Mouse (Mus musculus): Measurements from ENCODE around the gene Unc45b. TPM values are rescaled to one million over a fixed set of nuclear protein-coding genes. Genes with fewer than 3 reads are reported as not detected.
A peak's percentile ranks its signal among the peaks of the same experiment; 100 is the strongest.

Unc45b gene
- polyA plus RNA-seq, 1 experiment from 2014 or later, result 0.32 TPM

GRCm38 (mm10) chr11:82991469-82992166 is 81.3 kb downstream of the Unc45b start, which contains the start of gene Slfn9:
TSS of gene Slfn9 (minus strand) at chr11:82991830.
- Histone ChIP-seq H3K27me3 (replicated peaks; ENCODE audit: low read depth, poor library complexity, severe bottlenecking) (peaks cover 34% of the 10 kb centered on the region), H3K9me3 (no peaks in the 10 kb centered on the region), H3K36me3 (replicated peaks) (peaks cover 7% of the 10 kb centered on the region), H3K4me3 (peak within 1 kb of the TSS; percentile 53), H3K27ac (replicated peaks) (peak within 1 kb of the TSS; percentile 75), H3K4me1 (peaks cover 25% of the 10 kb centered on the region)
- peak; percentile 47 for DNase-seq (ENCODE audit: low spot score)
- WGBS, result 8% methylated on average over 14 of the region's 14 CpGs

Small RNAs within 50 kb of the gene (microRNA-seq; reads per million reads assigned to microRNA genes)
- gene Mir7679, result not detected

Other genes with a start within 250 kb of the Unc45b start
- 0.19 and 0.47 TPM in 2 replicates for gene Cct6b, start 146.2 kb upstream of the Unc45b start, polyA plus RNA-seq (2016; fragmentation: Nextera tagmentation; extraction: Ambion mirVana)
- 38.8 and 39.5 TPM in 2 replicates for gene Zfp830, start 146.2 kb upstream of the Unc45b start, polyA plus RNA-seq (2016; fragmentation: Nextera tagmentation; extraction: Ambion mirVana)
- 43.8 and 48.7 TPM in 2 replicates for gene Lig3, start 129.4 kb upstream of the Unc45b start, polyA plus RNA-seq (2016; fragmentation: Nextera tagmentation; extraction: Ambion mirVana)
- gene Rffl, start 39.3 kb upstream of the Unc45b start, polyA plus RNA-seq (2016; fragmentation: Nextera tagmentation; extraction: Ambion mirVana), result 11.3 and 11.5 TPM in 2 replicates
- gene Rad51d, start 19.9 kb upstream of the Unc45b start, polyA plus RNA-seq (2016; fragmentation: Nextera tagmentation; extraction: Ambion mirVana), result 13.7 and 14.7 TPM in 2 replicates
- gene Fndc8, start 18.4 kb upstream of the Unc45b start, polyA plus RNA-seq (2016; fragmentation: Nextera tagmentation; extraction: Ambion mirVana), result 0.26 and 0.35 TPM in 2 replicates
- gene Nle1, start 2.1 kb upstream of the Unc45b start, polyA plus RNA-seq (2016; fragmentation: Nextera tagmentation; extraction: Ambion mirVana), result 41.2 and 45.6 TPM in 2 replicates
- gene Slfn5, start 40.8 kb downstream of the Unc45b start, polyA plus RNA-seq (2016; fragmentation: Nextera tagmentation; extraction: Ambion mirVana), result 0.26 and 0.31 TPM in 2 replicates
- gene Slfn9, start 81.3 kb downstream of the Unc45b start, polyA plus RNA-seq (2016; fragmentation: Nextera tagmentation; extraction: Ambion mirVana), result 11.5 and 13.8 TPM in 2 replicates
- 0.11 and 0.14 TPM in 2 replicates for gene Slfn8, start 110.3 kb downstream of the Unc45b start, polyA plus RNA-seq (2016; fragmentation: Nextera tagmentation; extraction: Ambion mirVana)
- gene Slfn2, start 154.6 kb downstream of the Unc45b start, polyA plus RNA-seq (2016; fragmentation: Nextera tagmentation; extraction: Ambion mirVana), result 0.64 and 0.97 TPM in 2 replicates
- not detected in 2 replicates for gene Slfn1, start 206.3 kb downstream of the Unc45b start, polyA plus RNA-seq (2016; fragmentation: Nextera tagmentation; extraction: Ambion mirVana)